Mouse (Mus musculus): ENCODE measurements around the gene Olfr1238.

Olfr1238 gene

DNA sequence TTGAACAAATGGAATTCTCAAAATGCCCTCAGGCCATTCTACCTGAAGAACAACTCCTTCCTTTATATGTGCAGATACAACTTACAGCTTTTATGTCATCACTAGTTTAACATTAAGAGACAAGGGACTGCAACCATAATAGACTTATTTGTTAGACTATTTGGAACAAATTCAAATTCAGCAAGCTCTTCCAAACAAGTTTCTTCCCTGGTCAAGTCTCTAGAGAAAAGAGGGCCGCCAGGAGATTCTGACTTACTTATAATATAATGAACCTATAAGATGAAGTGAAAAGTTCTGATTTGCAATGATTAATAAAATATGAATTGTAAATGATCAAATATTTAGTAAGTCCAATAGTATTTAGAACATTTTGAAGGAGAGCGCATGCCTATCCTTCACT, at the start of gene Olfr1238:
Gene Olfr1238 (minus strand): TSS at position 101 of the 400 bp plus-strand sequence.
- DNase-seq (ENCODE audit: low spot score): no peak

DNA sequence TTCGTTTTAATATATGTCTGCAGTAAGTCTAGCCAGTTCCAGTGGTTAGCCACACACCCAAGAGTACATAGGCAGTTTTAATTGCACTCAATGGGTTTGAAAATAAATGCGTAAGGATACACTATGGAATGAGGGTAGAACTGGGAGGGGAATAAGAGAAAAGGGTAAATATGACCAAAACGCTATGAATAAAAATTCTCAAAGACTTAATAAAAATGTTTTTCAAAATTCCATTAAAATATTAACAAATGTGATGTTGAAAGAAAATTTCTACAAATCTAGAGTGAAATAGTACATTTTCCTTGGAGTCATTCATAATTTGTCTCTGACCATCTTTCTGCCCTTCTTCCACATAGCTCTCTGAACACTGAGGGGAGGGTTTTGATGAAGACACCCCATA, 33.4 kb upstream of the Olfr1238 start, which contains the start of gene Olfr1240:
Gene Olfr1240 (minus strand): TSS at position 101 of the 400 bp plus-strand sequence.
- DNase-seq (ENCODE audit: low spot score): no peak

DNA sequence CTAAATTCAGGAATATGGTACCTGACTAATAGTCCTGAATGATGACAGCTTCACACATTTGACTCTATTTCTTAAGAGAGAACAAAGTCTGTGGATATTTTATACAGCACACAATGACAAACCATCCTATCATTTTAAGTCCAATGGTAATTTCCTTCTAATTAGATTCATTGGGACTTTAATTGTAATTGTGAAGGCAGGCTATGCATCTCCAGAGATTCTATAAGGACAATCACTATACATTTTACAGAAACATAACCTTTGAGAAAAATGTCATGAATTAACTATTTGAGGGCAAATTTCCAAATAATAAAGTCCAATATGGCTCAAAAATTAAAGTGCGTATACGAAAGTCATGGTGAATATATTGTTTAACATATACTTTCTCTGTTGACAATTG, 10.8 kb upstream of the Olfr1238 start, which contains the start of gene Olfr1239:
Gene Olfr1239 (minus strand): TSS at position 101 of the 400 bp plus-strand sequence.
- no peak for DNase-seq (ENCODE audit: low spot score)

DNA sequence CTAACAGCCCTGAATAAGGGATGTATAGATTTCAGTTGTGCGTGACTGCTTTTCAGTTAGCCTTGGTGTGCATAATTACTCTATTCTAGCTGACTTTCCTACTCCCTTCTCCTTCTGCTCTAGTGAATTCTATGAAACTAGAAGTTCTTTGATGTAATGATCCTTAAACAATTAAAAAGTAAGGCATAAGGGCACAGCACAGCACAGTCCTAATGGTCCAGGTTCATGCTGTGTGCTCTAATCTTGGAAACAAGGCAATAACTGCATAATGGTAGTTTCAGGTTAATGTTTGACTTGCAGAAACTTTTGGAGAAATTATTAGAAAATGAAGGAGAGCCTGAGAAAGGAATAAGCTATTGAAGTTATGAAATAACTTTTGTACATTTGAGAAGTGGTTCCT, 5.1 kb upstream of the Olfr1238 start:
- no peak for DNase-seq (ENCODE audit: low spot score)

DNA sequence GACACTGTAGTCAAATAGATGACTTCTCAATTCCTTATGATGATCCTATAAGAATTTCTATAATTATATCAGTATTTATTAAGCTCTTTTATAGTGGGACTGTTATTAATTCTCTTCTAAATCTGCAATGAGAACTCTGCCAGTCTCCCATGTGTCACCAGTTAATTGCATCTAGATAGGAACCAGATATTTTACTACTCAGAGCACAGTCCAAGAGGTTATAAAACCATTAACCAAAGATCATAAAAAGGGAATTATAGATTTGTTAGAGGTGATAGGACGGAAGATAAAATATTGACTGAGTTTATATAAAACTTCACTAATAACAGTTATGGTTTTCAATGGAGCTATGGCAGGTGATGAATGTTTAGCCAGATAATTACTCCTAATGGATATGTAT, 8.6 kb downstream of the Olfr1238 start:
- DNase-seq (ENCODE audit: low spot score): no peak

GRCm38 (mm10) chr2:89364765-89365164, 44.7 kb downstream of the Olfr1238 start, which contains the start of gene Olfr1234:
Gene Olfr1234, minus strand, starts transcription at chr2:89364865.
- DNase-seq (ENCODE audit: low spot score): no peak
